In the genomic region with DNA sequence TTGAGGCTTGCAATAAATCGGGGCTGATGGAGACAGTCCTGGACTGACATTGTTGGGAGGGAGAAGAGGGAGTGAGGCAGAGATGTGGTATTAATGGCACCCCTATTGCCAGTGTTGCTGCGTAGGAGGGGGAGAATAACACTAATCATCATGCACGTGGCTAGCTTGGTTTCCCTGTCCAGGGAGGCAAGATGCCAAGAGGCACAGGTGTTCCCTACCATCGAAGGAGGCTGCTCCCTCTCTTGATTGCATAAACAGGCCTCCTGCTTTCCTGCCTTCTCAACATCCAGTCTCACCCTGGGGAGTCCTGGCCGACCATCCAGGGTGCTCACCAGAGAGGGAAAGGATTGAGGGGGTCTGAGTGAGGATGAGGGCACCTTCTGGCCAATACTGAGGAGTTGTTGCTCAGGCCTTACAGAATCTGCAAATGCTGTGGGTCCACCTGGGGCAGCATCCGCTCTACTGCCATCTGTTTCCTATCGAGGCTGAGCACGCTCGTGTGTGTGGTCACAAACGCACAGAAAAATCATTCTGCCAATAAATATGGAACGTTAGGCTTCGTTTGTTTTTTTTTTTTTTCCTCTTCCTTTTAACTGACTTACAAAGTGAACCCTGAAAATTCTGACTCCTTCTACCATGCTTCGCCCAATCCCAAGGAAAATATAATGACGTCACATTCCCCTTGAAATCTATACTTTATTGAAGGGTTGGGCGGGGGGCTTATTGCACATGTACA, we compare ENCODE assay signal across 8 mouse cellular contexts.
DNase-seq lines count a peak whose midpoint lies in the region; ATAC-seq and TF ChIP-seq lines count a peak whose summit lies in the region.

No protein-coding gene starts in this region.

- WGBS in midbrain, embryonic 10.5 days, result 85% methylated on average over 15 of the region's 15 CpGs
- WGBS in midbrain, embryonic 11.5 days, result 83% methylated on average over 15 of the region's 15 CpGs
- WGBS in embryonic facial prominence, embryonic 12.5 days, result 31% methylated on average over 15 of the region's 15 CpGs
- 59% methylated on average over 15 of the region's 15 CpGs for WGBS in hindbrain, embryonic 14.5 days
- 58% methylated on average over 15 of the region's 15 CpGs for WGBS in midbrain, embryonic 14.5 days
- 15% methylated on average over 15 of the region's 15 CpGs for WGBS in thymus, adult 2 months

- no peaks in the 10 kb centered on the region for H3K36me3 ChIP-seq in midbrain, embryonic 10.5 days
- H3K36me3 ChIP-seq in midbrain, embryonic 11.5 days (ENCODE audit: control insufficient read depth, insufficient read depth, low read length), result no peaks in the 10 kb centered on the region
- H3K36me3 ChIP-seq in embryonic facial prominence, embryonic 12.5 days, result no peaks in the 10 kb centered on the region
- H3K36me3 ChIP-seq in hindbrain, embryonic 14.5 days (replicated peaks; ENCODE audit: control insufficient read depth, insufficient read depth), result no peaks in the 10 kb centered on the region
- H3K36me3 ChIP-seq in midbrain, embryonic 14.5 days (ENCODE audit: control insufficient read depth, insufficient read depth, low read length), result no peaks in the 10 kb centered on the region
- H3K36me3 ChIP-seq in thymus, adult 2 months (ENCODE audit: control insufficient read depth, insufficient read depth, low read length), result no peaks in the 10 kb centered on the region

- H3K9ac ChIP-seq in midbrain, embryonic 11.5 days (ENCODE audit: low read length), result no peak overlapping the region
- H3K9ac ChIP-seq in embryonic facial prominence, embryonic 12.5 days, result no peak overlapping the region
- H3K9ac ChIP-seq in hindbrain, embryonic 14.5 days, result no peak overlapping the region
- no peak overlapping the region for H3K9ac ChIP-seq in midbrain, embryonic 14.5 days (replicated peaks; ENCODE audit: low read length)

- no peak for TF ChIP-seq POLR2A in thymus, adult 2 months (IDR thresholded peaks at IDR 0.05; ENCODE audit: control insufficient read depth, extremely low read depth, insufficient read depth, low read length, poor library complexity)

- no peak for ATAC-seq in midbrain, embryonic 11.5 days (ENCODE audit: low FRiP score)
- peak; percentile 62 for ATAC-seq in embryonic facial prominence, embryonic 12.5 days (ENCODE audit: insufficient number of reproducible peaks, insufficient read depth, low FRiP score, low TSS enrichment)
- peak; percentile 68 for ATAC-seq in hindbrain, embryonic 14.5 days (ENCODE audit: low FRiP score)
- ATAC-seq in midbrain, embryonic 14.5 days (ENCODE audit: low FRiP score, low TSS enrichment), result peak; percentile 22; the same call in 1 of the 2 replicates

- no peaks in the 10 kb centered on the region for H3K9me3 ChIP-seq in midbrain, embryonic 10.5 days (replicated peaks)
- H3K9me3 ChIP-seq in midbrain, embryonic 11.5 days (ENCODE audit: control insufficient read depth, low read length), result no peaks in the 10 kb centered on the region
- no peaks in the 10 kb centered on the region for H3K9me3 ChIP-seq in embryonic facial prominence, embryonic 12.5 days
- no peaks in the 10 kb centered on the region for H3K9me3 ChIP-seq in hindbrain, embryonic 14.5 days (ENCODE audit: control insufficient read depth, low read length)
- H3K9me3 ChIP-seq in midbrain, embryonic 14.5 days (ENCODE audit: control insufficient read depth, low read length), result no peaks in the 10 kb centered on the region

- H3K4me2 ChIP-seq in midbrain, embryonic 11.5 days, result no peak overlapping the region
- no peak overlapping the region for H3K4me2 ChIP-seq in embryonic facial prominence, embryonic 12.5 days (replicated peaks)
- no peak overlapping the region; the same call in 1 of the 2 replicates for H3K4me2 ChIP-seq in hindbrain, embryonic 14.5 days (replicated peaks)
- no peak overlapping the region for H3K4me2 ChIP-seq in midbrain, embryonic 14.5 days (ENCODE audit: low read length)

- no peak overlapping the region for H3K4me3 ChIP-seq in midbrain, embryonic 10.5 days
- no peak overlapping the region for H3K4me3 ChIP-seq in midbrain, embryonic 11.5 days (ENCODE audit: low read depth, low read length)
- H3K4me3 ChIP-seq in embryonic facial prominence, embryonic 12.5 days, result no peak overlapping the region
- H3K4me3 ChIP-seq in hindbrain, embryonic 14.5 days (replicated peaks; ENCODE audit: low read length), result no peak overlapping the region
- H3K4me3 ChIP-seq in midbrain, embryonic 14.5 days (replicated peaks; ENCODE audit: low read depth, low read length), result no peak overlapping the region
- H3K4me3 ChIP-seq in thymus, adult 2 months (ENCODE audit: control insufficient read depth, insufficient read depth, low read length), result no peak overlapping the region

- no peak for DNase-seq in midbrain, embryonic 10.5 days (ENCODE audit: low spot score)
- DNase-seq in midbrain, embryonic 11.5 days (ENCODE audit: low spot score, missing footprints), result no peak
- peak; percentile 64 for DNase-seq in hindbrain, embryonic 14.5 days (ENCODE audit: low spot score)
- peak; percentile 62 for DNase-seq in midbrain, embryonic 14.5 days
- DNase-seq in thymus, postnatal 10 days (ENCODE audit: low spot score in 2 of 2), result no peak
- DNase-seq in thymus, adult 2 months, result no peak
- DNase-seq in kidney, adult 11 months, result no peak

- no peaks in the 10 kb centered on the region for H3K27me3 ChIP-seq in midbrain, embryonic 10.5 days (ENCODE audit: low read depth, poor library complexity, severe bottlenecking)
- no peaks in the 10 kb centered on the region for H3K27me3 ChIP-seq in midbrain, embryonic 11.5 days (ENCODE audit: control insufficient read depth, insufficient read depth, low read length)
- no peaks in the 10 kb centered on the region for H3K27me3 ChIP-seq in embryonic facial prominence, embryonic 12.5 days
- no peaks in the 10 kb centered on the region for H3K27me3 ChIP-seq in hindbrain, embryonic 14.5 days (ENCODE audit: control insufficient read depth, insufficient read depth, low read length)
- H3K27me3 ChIP-seq in midbrain, embryonic 14.5 days (ENCODE audit: control insufficient read depth, insufficient read depth, low read length), result no peaks in the 10 kb centered on the region
- H3K27me3 ChIP-seq in thymus, adult 2 months (ENCODE audit: control insufficient read depth, insufficient read depth, low read length), result no peaks in the 10 kb centered on the region

- H3K4me1 ChIP-seq in midbrain, embryonic 10.5 days, result peaks cover 24% of the 10 kb centered on the region
- H3K4me1 ChIP-seq in midbrain, embryonic 11.5 days (ENCODE audit: control insufficient read depth, insufficient read depth, low read length), result peaks cover 9% of the 10 kb centered on the region
- H3K4me1 ChIP-seq in embryonic facial prominence, embryonic 12.5 days, result peaks cover 23% of the 10 kb centered on the region
- H3K4me1 ChIP-seq in hindbrain, embryonic 14.5 days (replicated peaks; ENCODE audit: control insufficient read depth, insufficient read depth, low read length), result peaks cover 31% of the 10 kb centered on the region
- H3K4me1 ChIP-seq in midbrain, embryonic 14.5 days (ENCODE audit: control insufficient read depth, insufficient read depth, low read length), result peaks cover 26% of the 10 kb centered on the region
- H3K4me1 ChIP-seq in thymus, adult 2 months (replicated peaks; ENCODE audit: control insufficient read depth, insufficient read depth, low read length), result peaks cover 5% of the 10 kb centered on the region

- H3K27ac ChIP-seq in midbrain, embryonic 10.5 days (replicated peaks), result peak overlapping the region; percentile 43; the same call in 1 of the 2 replicates
- H3K27ac ChIP-seq in midbrain, embryonic 11.5 days (ENCODE audit: low read depth, low read length), result no peak overlapping the region
- H3K27ac ChIP-seq in embryonic facial prominence, embryonic 12.5 days, result peak overlapping the region; percentile 46; the same call in 1 of the 2 replicates
- H3K27ac ChIP-seq in hindbrain, embryonic 14.5 days, result peak overlapping the region; percentile 88
- H3K27ac ChIP-seq in midbrain, embryonic 14.5 days (replicated peaks; ENCODE audit: low read depth, low read length), result peak overlapping the region; percentile 66
- no peak overlapping the region for H3K27ac ChIP-seq in thymus, adult 2 months (ENCODE audit: control insufficient read depth, insufficient read depth, low read length)

- no peak for TF ChIP-seq CTCF in thymus, adult 2 months (IDR thresholded peaks at IDR 0.05; ENCODE audit: borderline replicate concordance, control insufficient read depth, extremely low read depth, insufficient read depth, low read length, poor library complexity)

Comparison
In these comparisons a context has a peak if more than half of its experiments do, and no peak if none do; other contexts are left out.
1. DNase-seq: peak in hindbrain, embryonic 14.5 days (single experiment) and midbrain, embryonic 14.5 days (single experiment); none in midbrain, embryonic 10.5 days (single experiment), midbrain, embryonic 11.5 days (single experiment), thymus, postnatal 10 days (0 of 2), thymus, adult 2 months (single experiment) and kidney, adult 11 months (single experiment).
2. H3K27ac ChIP-seq: peak in midbrain, embryonic 10.5 days (single experiment), embryonic facial prominence, embryonic 12.5 days (single experiment), hindbrain, embryonic 14.5 days (single experiment) and midbrain, embryonic 14.5 days (single experiment); none in midbrain, embryonic 11.5 days (single experiment) and thymus, adult 2 months (single experiment).